In genomic region chr12:49449396-49449795, GRCm38 (mm10) we compare ENCODE assay signal across 26 mouse cellular contexts.
DNase-seq lines count a peak whose midpoint lies in the region; ATAC-seq and TF ChIP-seq lines count a peak whose summit lies in the region.
"Had no signal": no experiment of that assay in that cellular context is flagged by ENCODE, and none has a peak within 500 bp of the region (broad histone marks: within the 10 kb centered on the region; RNA-seq: fewer than 3 reads in every experiment).

No protein-coding gene starts in this region.

- no peaks in the 10 kb centered on the region for H3K4me1 ChIP-seq in intestine, postnatal 0 days (replicated peaks; ENCODE audit: control insufficient read depth, insufficient read depth, low read length)
- H3K4me1 ChIP-seq: heart, embryonic 12.5 days; kidney, embryonic 15.5 days; neural tube, embryonic 13.5 days; stomach, embryonic 15.5 days had no signal

- peak; percentile 47 to 72 for DNase-seq in frontal cortex, adult 2 months (ENCODE audit: extremely low spot score in 1 of 2, low spot score in 1 of 2)
- DNase-seq in frontal cortex, postnatal 10 days (ENCODE audit: low spot score in 2 of 2) = no peak
- peak; percentile 19 for DNase-seq in right cerebral cortex, postnatal 25 days
- no peak for DNase-seq in right cerebral cortex, postnatal 4 days
- DNase-seq in left cerebral cortex, postnatal 25 days (ENCODE audit: low spot score in 2 of 2) = peak; percentile 31 to 75
- no peak for DNase-seq in spleen, adult 12 weeks (ENCODE audit: low spot score)
- DNase-seq: adrenal gland, postnatal 36 days; cerebellum, adult 11-12 months; cerebellum, postnatal 10 days; gastrocnemius, postnatal 25 days; heart, adult 18-20 months; heart, postnatal 10 days; kidney, adult 11 months; kidney, postnatal 36 days; lung, postnatal 4 days; thymus, adult 18-20 months; thymus, postnatal 36 days had no signal

- no peaks in the 10 kb centered on the region for H3K27me3 ChIP-seq in intestine, postnatal 0 days (replicated peaks; ENCODE audit: control insufficient read depth, insufficient read depth, low read length)
- H3K27me3 ChIP-seq: heart, embryonic 12.5 days; kidney, embryonic 15.5 days; neural tube, embryonic 13.5 days; Patski; stomach, embryonic 15.5 days had no signal

- no peaks in the 10 kb centered on the region for H3K9me3 ChIP-seq in intestine, postnatal 0 days (ENCODE audit: control insufficient read depth)
- H3K9me3 ChIP-seq: heart, embryonic 12.5 days; kidney, embryonic 15.5 days; neural tube, embryonic 13.5 days; stomach, embryonic 15.5 days had no signal

- H3K4me2 ChIP-seq in intestine, postnatal 0 days (replicated peaks; ENCODE audit: low read depth) = no peak overlapping the region
- H3K4me2 ChIP-seq: heart, embryonic 12.5 days; kidney, embryonic 15.5 days; neural tube, embryonic 13.5 days; stomach, embryonic 15.5 days had no signal

- H3K4me3 ChIP-seq in intestine, postnatal 0 days (ENCODE audit: low read depth, low read length) = no peak overlapping the region
- H3K4me3 ChIP-seq: heart, embryonic 12.5 days; kidney, embryonic 15.5 days; myocyte; neural tube, embryonic 13.5 days; stomach, embryonic 15.5 days had no signal

- H3K9ac ChIP-seq in intestine, postnatal 0 days (ENCODE audit: low read depth, low read length) = no peak overlapping the region
- H3K9ac ChIP-seq: heart, embryonic 12.5 days; kidney, embryonic 15.5 days; neural tube, embryonic 13.5 days; stomach, embryonic 15.5 days had no signal

- no peak for TF ChIP-seq CTCF in intestine, postnatal 0 days (IDR thresholded peaks at IDR 0.05; ENCODE audit: low read depth)

- no peak for ATAC-seq in intestine, postnatal 0 days
- ATAC-seq: CD4-positive, CD25-positive, alpha-beta regulatory T cell, adult 4 months; midbrain, embryonic 16.5 days; Patski had no signal

- no peak overlapping the region for H3K27ac ChIP-seq in intestine, postnatal 0 days (ENCODE audit: low read depth, low read length)
- H3K27ac ChIP-seq: kidney, embryonic 15.5 days; neural tube, embryonic 13.5 days; stomach, embryonic 15.5 days had no signal

- 75% methylated on average over 3 of the region's 3 CpGs for WGBS in intestine, postnatal 0 days

- intact Hi-C loops in left cerebral cortex, postnatal 25 days (cut with DNase I) = no loop called here

- H3K36me3 ChIP-seq in intestine, postnatal 0 days (ENCODE audit: control insufficient read depth, insufficient read depth) = no peaks in the 10 kb centered on the region
- H3K36me3 ChIP-seq: heart, embryonic 12.5 days; kidney, embryonic 15.5 days; neural tube, embryonic 13.5 days; stomach, embryonic 15.5 days had no signal

Comparison
In these comparisons a context has a peak if more than half of its experiments do, and no peak if none do; other contexts are left out.
1. DNase-seq: peak in frontal cortex, adult 2 months (2 of 2), right cerebral cortex, postnatal 25 days (single experiment) and left cerebral cortex, postnatal 25 days (2 of 2); none in frontal cortex, postnatal 10 days (0 of 2), right cerebral cortex, postnatal 4 days (single experiment) and spleen, adult 12 weeks (single experiment).